Mouse (Mus musculus) T-helper 1 cell (primary cell): ENCODE results near the gene Trmt1.

Source experiments
- in situ Hi-C: fragments of 300-600 bp; cut with MboI, MseI; formaldehyde crosslinking; loops from one replicate; pipeline ENCODE4 v1.15.1; 2025; ENCODE audit warnings: high pct_unique_total_duplicates

Trmt1 gene

DNA sequence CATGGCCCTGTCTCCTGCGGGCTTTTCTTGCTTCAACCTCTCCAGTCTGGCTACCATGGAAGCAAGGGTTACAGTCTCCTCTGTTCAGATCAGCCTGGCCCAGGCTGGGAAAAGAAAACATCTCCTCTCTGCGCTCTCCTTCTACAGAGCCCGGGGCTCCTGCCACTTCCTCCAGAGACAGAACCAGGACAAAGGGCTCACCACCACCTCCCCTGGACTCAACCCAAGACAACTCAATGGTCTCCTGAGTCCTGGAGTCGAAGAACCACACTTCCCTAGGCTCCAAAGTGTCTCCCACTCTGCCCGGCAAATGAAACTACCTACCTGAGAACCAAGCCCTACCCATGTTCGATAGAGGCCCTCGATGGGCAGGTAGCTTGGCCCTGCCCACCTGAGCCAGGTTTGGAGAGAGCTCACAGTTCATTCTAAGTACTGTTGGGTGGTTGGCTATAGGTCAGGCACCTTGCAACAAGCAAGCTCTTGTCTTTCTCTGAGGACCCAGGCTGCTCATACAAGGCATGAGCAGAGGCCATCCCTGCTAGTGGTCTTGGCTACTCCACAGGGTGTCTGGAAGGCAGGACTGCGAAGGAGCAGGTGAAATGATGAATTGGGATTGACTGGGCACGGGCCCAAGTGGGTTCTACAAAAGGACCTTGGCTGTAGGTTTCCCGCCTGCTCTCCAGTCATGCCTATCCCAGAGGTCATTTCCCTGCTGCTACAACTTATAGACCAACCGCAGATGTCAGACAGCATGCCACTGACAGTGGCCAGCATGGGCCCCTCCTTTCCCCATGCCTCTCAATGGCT, 45.5 kb downstream of the Trmt1 start:
- in situ Hi-C loops: loop anchor here (5.0 kb wide), 1 partner anchor 66 kb away; no protein-coding TSS in a partner anchor

DNA sequence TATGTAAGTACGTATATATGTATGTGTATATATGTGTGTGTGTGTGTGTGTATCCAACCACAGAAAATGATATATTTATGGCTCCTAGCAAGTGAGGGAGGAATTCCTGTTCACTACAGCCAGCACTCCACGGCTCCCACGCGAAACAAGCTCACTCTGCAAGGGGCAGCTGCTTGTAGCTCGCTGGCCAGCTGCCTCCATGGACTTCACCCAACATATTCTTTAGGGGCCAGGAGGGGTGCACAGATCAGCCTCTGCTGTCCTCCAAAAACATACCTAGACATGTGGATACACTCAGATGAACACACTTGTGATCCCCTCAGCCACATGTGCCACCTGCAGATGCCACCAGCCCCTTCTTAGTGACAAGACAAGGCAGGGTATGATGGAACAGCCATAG, 46.4 kb downstream of the Trmt1 start:
- in situ Hi-C loops: loop anchor here (5.0 kb wide), 1 partner anchor 65 kb away; no protein-coding TSS in a partner anchor

DNA sequence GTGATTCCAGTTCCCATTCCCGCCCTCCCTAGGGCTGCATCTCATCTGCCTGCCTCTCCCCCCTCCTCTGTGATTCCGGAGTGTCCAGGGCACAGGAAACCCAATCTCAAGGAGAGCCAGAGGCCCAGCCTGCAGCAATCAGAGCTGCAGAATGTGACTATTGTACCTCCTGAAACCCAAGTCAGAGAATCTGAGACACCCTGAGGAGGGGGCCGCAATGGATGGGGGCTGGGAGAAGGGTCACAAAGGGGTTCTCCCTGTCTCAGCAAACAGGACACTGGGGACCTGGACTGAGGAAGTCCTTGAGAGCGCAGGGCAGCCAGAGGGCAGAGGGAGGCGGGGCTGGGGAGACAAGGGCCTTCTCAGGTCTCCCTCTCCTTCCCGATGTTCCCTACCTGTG, 46.9 kb downstream of the Trmt1 start:
- in situ Hi-C loops: loop anchor here (5.0 kb wide), 1 partner anchor 64 kb away; no protein-coding TSS in a partner anchor

DNA sequence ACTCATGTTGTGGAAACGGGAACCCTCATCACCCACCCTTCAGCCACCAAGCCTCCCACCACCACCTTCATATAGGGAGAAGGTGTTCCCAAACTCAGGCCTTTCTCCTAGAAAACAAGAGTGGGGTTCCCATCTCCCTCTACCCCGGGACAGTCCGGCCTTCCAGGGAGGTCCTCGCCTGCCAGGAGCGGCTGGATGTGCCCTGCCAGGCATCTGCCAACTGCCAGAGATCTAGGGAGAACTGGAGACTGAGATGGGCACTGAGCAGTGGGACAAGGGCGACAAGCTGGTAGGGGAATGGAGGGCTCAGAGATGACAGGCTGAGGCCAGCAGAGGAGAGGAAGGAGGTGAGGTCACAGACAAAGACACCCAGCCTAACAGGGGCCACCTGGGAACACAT, 47.9 kb downstream of the Trmt1 start:
- in situ Hi-C loops: loop anchor here (5.0 kb wide), 1 partner anchor 63 kb away; no protein-coding TSS in a partner anchor

DNA sequence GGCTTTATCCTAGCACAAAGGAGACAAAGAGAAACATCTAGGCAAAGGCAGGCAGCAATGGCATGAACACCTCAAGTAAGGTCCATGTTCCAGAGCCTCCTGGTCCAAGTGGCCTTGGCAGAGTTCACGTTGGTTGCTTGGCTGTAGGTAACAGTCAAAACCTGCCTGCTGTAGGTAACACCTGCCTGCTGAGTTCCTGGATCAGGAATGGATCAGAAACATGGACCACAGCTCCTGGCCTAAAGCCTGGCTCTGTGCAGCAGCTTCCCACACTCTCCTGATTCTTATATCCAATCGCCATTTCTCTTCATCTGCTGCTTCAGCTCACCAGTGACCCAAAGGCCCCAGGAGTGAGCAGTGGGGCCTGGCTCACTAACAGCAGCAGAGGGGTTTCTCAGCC, 48.6 kb downstream of the Trmt1 start:
- in situ Hi-C loops: loop anchor here (5.0 kb wide), 1 partner anchor 63 kb away; no protein-coding TSS in a partner anchor

DNA sequence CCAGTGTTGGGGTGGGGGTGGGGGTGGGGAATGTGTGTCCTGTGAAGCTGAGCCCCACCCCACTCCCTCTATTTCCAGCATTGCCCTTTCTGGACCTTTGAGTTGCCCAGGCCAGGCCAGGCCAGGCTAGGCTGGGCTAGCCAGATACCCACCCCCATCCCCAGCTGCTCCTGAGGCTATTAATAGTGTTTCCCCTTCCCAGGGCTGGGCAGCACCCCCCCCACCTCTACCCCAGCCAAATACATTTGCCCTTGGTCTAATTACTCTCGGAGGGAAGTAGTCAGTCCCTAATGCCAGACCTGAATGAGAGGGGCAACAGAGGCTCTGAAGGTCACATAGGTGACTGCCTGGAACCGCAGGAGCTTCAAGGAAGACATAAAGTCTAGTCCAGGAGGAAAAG, 49.5 kb downstream of the Trmt1 start:
- in situ Hi-C loops: no loop called here

DNA sequence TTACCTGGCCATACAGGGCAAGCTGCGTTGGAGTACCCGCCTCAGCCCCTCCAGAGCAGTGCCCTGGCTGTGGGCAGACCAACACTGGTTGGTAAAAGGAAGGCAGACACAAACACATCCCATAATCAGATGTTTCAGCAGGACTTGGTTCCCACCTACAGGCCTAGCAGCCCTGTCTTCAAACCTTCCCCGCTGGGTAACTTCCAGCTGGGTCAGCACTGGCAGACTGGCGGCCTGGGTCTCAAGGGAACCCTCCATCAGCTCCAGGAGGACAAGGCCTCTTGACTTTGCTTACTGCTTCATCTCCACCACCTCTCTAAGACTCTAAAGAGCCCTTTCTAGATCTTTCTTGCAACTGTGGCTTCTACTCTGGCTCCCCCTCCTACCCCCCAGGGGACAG, 50.4 kb downstream of the Trmt1 start:
- in situ Hi-C loops: no loop called here

DNA sequence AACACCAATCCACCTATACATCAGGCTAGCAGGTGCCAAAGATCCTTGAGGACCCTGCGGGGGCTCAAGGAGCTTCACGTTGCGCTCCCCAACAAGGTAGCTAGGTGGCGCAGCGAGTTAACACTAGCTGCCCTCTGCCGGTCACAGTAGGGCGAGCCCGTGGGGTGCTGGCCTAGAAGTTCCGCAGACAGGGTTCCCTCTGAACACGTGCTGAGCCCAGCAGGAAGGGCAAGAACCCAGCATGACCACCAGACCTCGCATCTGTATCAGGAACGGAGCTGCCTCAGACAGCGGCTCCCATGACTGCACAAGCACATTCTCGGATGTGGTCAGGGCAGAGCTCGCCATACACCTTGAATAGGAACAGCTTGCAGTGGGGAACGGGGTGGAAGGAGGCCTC, 51.5 kb downstream of the Trmt1 start:
- in situ Hi-C loops: no loop called here

DNA sequence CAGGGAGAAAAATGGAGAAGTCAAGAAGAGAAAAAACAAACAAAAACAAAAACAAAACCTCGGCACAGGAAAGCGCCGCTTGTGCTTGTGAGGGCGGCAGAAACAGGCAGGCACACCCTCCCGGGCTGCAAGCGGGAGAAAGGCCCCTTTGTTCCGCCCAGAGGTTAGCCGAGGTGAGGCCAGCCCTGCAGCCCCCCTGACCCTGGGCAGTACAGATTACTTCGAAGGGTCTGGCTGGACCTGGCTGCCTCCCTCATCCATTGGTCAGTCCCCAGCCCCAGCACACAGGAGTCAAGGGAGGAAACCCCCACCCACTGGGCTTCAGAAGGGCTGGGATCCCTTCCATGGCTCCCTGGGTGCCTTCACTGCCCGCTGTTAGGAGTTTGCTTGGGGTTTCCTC, 52.2 kb downstream of the Trmt1 start:
- in situ Hi-C loops: no loop called here

DNA sequence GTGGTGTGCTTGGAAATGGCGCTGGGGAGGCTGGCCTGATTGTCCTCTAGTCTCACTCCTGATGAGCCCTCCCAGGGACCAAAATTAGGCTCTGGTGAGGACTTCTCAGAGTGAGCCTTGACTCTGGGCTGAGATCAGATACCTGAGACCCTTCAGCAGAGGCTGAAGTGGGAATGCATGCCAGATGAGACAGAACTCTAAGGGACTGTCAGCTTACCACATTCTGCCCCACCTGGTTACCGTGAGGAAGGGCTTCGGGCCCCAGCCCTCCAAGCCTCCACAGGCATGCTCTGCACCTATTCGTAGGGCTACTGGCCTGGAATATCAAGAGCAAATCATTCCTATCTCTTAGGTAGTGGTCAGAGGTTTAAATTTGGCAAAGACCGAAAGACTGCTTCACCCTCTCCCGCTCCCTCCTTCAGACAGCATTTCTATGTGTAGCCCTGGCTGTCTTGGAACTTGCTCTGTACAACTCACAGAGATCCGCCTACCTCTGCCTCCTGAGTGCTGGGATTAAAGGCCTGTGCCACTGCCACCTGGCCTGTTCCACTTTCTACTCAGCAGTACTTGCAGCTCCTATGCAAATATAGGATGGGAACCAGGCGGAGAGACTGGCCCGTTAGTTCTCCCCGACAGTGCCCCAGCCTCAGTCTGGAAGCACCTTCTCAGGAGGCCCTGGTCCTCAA, 52.8 kb downstream of the Trmt1 start:
- in situ Hi-C loops: no loop called here

DNA sequence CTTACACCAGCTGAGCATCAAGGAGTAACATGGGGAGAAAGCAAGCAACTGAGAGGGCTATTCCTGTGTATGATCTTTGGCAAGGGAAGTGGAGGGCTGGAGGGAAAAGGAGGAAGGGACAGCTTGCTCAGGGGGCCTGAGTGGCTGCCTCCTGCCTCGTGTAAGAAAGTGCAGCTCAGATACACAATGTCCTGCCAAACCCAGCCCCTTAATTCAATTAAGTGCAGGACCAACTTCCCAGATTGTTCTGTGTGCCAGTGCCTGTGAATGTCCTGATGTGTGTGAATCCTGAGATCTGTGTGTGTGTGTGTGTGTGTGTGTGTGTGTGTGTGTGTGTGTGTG, 53.3 kb downstream of the Trmt1 start:
- in situ Hi-C loops: no loop called here

DNA sequence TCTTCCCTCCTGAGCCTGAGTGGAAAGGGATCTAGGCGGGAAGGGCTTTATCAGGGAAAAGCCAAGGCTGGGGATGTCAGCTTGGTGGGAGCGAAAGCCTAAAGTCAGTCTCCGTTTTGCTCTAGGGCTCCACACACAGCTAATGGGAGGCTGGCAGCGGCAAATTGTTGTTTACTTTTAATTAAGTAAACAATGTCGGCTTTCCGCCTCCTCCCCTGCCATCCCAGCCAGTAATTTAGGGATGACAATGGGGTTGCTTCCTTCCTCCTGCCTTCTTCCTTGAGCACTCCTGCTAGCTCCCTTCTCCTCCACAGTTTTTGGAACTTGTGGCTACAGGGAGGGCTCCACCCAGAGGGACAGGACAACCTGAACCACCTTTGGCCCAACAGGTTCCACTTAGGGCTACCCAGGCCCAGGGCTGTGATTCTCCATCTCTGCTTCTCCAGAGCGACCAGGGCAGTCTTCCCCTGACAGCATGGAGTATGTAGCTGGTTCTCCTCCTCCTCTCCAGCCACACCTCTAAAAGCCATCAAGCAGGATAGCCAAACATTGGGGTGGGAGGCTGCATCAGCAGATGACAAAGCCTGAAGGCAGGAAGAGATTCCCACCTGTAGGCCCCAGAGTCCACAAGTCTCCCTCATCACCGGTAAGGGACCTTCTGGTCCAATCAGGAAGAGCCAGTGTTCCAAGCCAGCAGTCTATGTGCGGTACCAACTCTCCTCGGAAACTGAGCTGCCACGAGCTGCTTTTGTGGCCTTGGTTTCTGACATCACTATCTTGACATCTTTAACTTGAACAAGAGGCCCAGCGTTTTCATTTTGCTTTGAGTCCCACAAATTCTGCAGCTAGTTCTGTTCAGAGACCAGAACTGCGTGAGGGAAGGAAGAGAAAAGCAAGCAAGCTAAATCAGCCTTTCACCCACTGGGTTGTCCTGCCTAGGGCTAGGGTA, 55.1 kb downstream of the Trmt1 start:
- in situ Hi-C loops: no loop called here

DNA sequence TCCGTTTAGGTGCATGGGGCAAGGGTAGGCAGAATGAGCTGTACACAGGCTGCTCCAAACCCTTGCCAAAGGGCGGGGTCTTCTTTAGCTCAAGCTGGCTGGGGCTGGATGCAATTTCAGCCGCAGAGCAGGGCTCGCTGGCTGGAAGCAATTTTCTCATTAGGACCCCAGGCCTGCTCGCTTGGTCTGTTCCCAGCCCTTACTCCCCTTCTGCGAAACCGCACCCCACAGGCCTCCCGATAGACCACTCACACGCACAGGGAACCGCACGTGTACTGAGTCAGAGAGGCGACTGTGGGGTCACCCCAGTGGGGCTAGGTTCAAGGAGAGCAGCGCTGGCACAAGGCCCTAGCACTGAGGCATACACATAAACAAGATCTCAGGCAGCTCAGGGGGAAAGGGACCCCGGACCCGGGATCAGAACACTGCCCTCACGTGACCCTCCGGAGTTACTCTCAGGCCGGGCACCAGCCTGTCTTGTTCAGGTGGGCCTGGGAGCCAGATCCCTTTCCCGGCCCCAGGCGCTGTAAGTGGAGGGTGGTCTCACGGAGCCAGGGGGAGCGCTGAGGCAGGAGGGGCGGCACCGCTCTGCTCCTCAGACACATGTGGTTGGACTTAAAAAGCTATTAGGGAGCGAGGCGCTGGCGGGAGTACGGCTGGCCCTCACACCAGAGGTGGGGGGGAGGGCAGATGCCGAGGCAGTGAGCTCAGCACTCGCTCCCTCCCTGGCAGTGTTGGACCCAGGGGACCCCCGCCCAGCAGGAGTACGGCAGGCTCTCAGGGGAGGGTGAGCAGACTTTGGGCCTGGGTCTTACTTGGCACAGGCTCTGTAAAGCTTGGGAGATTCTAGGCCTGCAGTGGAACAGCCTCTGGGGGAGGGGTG, 56.3 kb downstream of the Trmt1 start:
- in situ Hi-C loops: no loop called here

DNA sequence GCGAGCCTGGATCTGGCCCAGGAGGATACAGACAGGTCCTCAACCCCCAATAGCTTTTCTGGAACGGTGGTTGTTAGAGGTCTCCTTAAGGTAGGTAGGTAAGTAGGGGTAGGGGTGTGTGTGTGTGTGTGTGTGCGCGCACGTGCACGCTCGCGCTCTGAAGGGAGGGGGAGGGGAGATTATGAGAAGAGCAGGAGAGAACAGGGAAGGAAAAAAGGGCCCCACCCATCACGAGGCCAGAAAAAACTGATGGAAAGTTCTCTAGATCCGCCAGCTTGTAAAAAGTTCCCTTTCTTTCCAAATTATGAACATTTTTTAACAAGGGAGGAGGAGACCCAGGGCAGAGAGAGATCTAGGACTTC, 56.9 kb downstream of the Trmt1 start:
- in situ Hi-C loops: no loop called here

DNA sequence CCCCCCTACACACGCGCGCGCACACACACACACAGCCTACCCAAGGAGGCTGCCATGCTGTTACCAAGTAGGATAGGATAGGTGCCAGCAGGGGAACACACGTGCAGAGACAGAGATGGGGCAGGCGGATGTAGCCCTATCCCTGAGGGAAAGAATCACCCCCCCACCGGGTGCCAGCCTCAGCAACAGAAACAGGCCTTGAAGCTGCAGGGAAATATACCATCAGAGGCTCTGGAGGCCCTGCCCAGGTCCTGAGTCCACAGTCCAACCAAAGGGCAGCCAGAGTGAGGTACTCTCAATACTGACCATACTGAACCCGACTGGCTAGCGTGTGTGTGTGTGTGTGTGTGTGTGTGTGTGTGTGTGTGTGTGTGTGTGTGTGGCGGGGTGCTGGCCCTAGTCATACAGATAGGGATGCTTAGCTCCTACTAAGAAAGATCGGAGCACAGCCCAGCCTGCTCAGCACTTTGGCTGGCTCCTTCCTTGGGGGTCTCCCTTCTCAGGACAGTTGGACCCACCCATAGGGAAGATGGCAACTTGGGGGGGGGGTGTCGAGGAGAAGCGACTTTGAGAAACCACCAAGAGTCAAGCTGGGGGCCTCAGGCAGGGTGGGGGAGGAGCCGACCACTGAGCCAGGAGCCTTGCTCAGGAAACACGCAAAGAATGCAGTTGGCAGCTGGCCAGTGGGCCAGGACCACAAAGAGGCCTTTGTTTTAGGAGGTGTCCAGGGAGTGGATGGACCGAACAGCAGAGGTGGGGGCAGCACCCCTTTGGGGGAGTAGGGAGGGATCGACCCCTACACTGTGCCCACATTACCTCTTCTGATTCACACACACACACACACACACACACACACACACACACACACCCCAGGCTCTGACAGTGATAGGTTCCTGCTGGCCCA, 57.7 kb downstream of the Trmt1 start:
- in situ Hi-C loops: no loop called here

DNA sequence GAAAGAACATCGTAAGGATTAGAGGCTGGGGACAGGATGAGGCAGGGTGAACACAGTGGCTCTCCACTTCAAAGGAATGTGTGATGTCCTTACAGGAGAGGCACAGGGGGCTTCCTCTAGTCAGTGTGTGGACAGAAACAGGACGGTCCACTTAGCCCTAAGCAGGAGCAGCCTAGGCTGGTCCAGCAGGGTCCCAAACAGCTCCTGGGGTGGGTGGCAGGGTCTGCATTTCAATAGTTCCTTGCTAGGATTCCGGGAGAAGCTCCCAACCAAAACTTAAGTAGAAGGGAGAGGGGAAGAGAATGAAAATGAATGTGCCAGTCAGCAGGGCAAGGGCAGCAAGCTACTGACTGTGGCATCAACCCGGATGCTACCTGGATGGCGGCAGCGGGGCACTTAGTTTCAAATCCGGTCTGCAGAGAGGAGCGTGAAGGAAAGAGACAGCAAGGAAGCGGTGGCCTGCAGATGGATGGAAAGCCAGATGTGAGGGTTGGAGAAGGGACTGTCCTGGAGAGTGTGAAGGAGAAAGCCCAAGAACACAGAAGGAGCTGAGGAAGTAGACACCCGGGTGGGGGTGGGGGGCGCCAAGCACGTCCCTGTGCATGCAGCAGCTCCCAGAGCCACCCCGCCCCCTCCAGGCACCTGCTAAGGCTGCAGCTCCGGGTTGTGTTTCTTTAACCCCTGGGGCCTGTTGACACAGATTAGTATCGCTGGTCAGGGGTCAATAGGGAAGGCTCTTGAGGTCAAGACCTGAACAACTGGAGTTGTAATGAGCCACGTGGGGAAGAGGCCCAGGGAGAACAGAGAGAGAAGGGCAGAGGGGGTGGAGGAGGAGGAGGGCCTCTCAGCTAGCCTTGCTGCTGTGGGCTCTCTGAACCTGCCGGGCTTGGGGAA, 59.2 kb downstream of the Trmt1 start:
- in situ Hi-C loops: no loop called here
